Mouse (Mus musculus) G1E (cell line): Measurements from ENCODE around the gene Serpina3b.

Experiments
- CTCF ChIP-seq: IDR thresholded peaks from 2 replicates; pipeline ENCODE4 v1.5.1; 2012; ENCODE audit warnings: low read depth, low read length, inconsistent platforms, mixed read lengths
- GATA1 ChIP-seq: IDR thresholded peaks from 2 replicates; pipeline ENCODE4 v1.6.1; 2012; ENCODE audit warnings: borderline replicate concordance, low read length, inconsistent platforms, mixed read lengths
- GATA2 ChIP-seq: IDR thresholded peaks from 2 replicates; pipeline ENCODE4 v1.6.1; 2012; ENCODE audit warnings: low read depth, low read length, inconsistent platforms, borderline replicate concordance
- POLR2AphosphoS5 ChIP-seq: IDR thresholded peaks from 2 replicates; pipeline ENCODE4 v1.6.1; 2012; ENCODE audit warnings: low read depth, low read length, inconsistent platforms; ENCODE audit not compliant: insufficient replicate concordance

DNA sequence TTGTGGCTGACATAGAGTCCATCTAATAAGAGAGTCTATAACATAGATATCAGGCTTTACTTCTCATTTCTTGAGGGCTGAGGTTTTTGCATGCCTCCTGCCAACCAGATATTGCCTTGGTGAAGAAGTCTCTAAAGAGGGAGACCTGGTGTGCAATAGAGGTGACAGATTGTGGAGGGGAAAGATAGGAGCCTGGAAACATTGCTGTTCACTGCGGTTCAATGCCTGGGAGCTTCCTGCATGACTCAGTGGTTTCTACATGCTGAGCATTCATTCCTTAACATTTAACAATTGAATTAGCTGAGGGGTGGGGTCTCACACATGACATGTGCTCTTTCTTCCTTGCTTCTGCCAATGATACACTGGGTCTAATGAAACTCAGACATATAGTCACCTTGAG, 4.7 kb upstream of the Serpina3b start:
- no peak for TF ChIP-seq GATA1
- TF ChIP-seq CTCF, result no peak
- no peak for TF ChIP-seq POLR2AphosphoS5
- TF ChIP-seq GATA2, result no peak
